Mouse (Mus musculus): ENCODE measurements around the gene Tex19.1.

DNA sequence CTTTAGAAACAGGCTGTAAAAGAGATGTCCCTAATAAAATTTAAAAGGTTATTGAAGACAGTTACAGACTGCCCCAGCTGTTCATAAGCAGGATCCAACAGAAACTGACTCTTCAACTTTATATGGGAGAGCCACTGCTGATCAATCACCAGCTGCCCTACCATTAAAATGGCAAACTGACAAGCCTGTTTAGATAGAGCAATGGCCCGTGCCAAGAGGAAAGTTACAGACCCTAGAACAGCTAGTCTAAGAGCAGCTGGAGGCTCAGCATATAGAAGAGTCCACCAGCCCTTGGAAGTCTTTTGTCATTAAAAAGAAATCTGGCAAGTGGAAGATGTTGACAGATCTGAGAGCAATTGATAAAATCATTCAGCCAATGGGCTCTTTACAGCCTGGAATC is 11.3 kb upstream of the Tex19.1 start:
- no peak for TF ChIP-seq CTCF (IDR thresholded peaks at IDR 0.05; ENCODE audit: low read depth)
- TF ChIP-seq EP300 (IDR thresholded peaks at IDR 0.05; ENCODE audit: low read depth) = no peak

All from heart, postnatal 0 days (tissue).